Mouse (Mus musculus) small intestine, adult 2 months (tissue): ENCODE measurements around the gene Pla2g12b. TPM values are rescaled to one million over a fixed set of nuclear protein-coding genes. Genes with fewer than 3 reads are reported as not detected.

Experiments used
- H3K27ac ChIP-seq: fragments of 200-500 bp; 2 replicates; pipeline ENCODE4 v1.5.1; 2012; ENCODE audit warnings: low read depth, low read length, control low read depth, inconsistent platforms; ENCODE audit not compliant: insufficient read depth
- H3K27me3 ChIP-seq: fragments of 200-500 bp; 2 replicates; pipeline ENCODE4 v1.6.1; 2012; ENCODE audit warnings: mild to moderate bottlenecking, moderate library complexity, low read length, inconsistent platforms; ENCODE audit not compliant: control insufficient read depth, insufficient read depth
- H3K36me3 ChIP-seq: fragments of 200-500 bp; 2 replicates; pipeline ENCODE4 v1.6.1; 2012; ENCODE audit warnings: mild to moderate bottlenecking, low read length, control low read depth, inconsistent platforms; ENCODE audit not compliant: control insufficient read depth, insufficient read depth
- H3K4me1 ChIP-seq: fragments of 200-500 bp; 2 replicates; pipeline ENCODE4 v1.6.1; 2012; ENCODE audit warnings: low read length, inconsistent platforms, mixed read lengths; ENCODE audit not compliant: control insufficient read depth, insufficient read depth, insufficient read length
- H3K4me3 ChIP-seq: fragments of 200-500 bp; 2 replicates; pipeline ENCODE4 v1.5.1; 2012; ENCODE audit warnings: low read depth, mild to moderate bottlenecking, control low read depth, inconsistent platforms, low read length, moderate library complexity
- CTCF ChIP-seq: fragments of 200-500 bp; IDR thresholded peaks from 2 replicates; pipeline ENCODE4 v1.5.1; 2012; ENCODE audit warnings: low read depth, mild to moderate bottlenecking, control low read depth, inconsistent platforms, low read length, moderate library complexity, mixed read lengths; ENCODE audit not compliant: insufficient replicate concordance, insufficient read length; ENCODE audit errors: extremely low read depth
- POLR2A ChIP-seq: fragments of 200-500 bp; IDR thresholded peaks from 2 replicates; pipeline ENCODE4 v1.6.1; 2012; ENCODE audit warnings: low read depth, mild to moderate bottlenecking, control low read depth, inconsistent platforms, low read length, moderate library complexity
- WGBS: fragments of 180-500 bp; shearing (Covaris S2); methylation state at CpG from one replicate; pipeline ENCODE4 v1.1.7; 2018; 5-methylcytosine and 5-hydroxymethylcytosine counted together
- polyA plus RNA-seq: library from polyadenylated mRNA; depleted of rRNA; stranded (reverse); fragments of >200 nt; gene quantifications from 2 replicates; pipeline ENCODE4 v1.2.3, GENCODE M21; 2012

Gene Pla2g12b
- polyA plus RNA-seq, 1 experiment: 92.7 TPM

- Histone ChIP-seq H3K27me3 (no peaks in the 10 kb centered on the region), H3K4me3 (no peak overlapping the region), H3K27ac (no peak overlapping the region), H3K36me3 (peaks cover 6% of the 10 kb centered on the region), H3K4me1 (no peaks in the 10 kb centered on the region; the same call in 1 of the 2 replicates)
- WGBS: 96% methylated on average over 4 of the region's 4 CpGs
- TF ChIP-seq POLR2A: no peak
- no peak for TF ChIP-seq CTCF
These were observed 36.7 kb upstream of the Pla2g12b start for GRCm38 (mm10) chr10:59366746-59367145.

- WGBS: 71% methylated on average over 4 of the region's 4 CpGs
These were observed 36.3 kb upstream of the Pla2g12b start for GRCm38 (mm10) chr10:59367206-59367605.

GRCm38 (mm10) chr10:59368729-59369128 lies 34.7 kb upstream of the Pla2g12b start:
- TF ChIP-seq CTCF (no peak), POLR2A (no peak)
- H3K27me3 ChIP-seq: no peaks in the 10 kb centered on the region
- H3K4me1 ChIP-seq: no peaks in the 10 kb centered on the region; the same call in 1 of the 2 replicates
- 87% methylated on average over 8 of the region's 8 CpGs for WGBS
- H3K27ac ChIP-seq: no peak overlapping the region
- peaks cover 6% of the 10 kb centered on the region for H3K36me3 ChIP-seq
- no peak overlapping the region for H3K4me3 ChIP-seq

More at GRCm38 (mm10) chr10:59367206-59367605, 36.3 kb upstream of the Pla2g12b start:
- TF ChIP-seq CTCF: no peak
- no peak for TF ChIP-seq POLR2A
- no peak overlapping the region for H3K4me3 ChIP-seq
- H3K27me3 ChIP-seq: no peaks in the 10 kb centered on the region
- no peaks in the 10 kb centered on the region; the same call in 1 of the 2 replicates for H3K4me1 ChIP-seq
- H3K27ac ChIP-seq: no peak overlapping the region
- peaks cover 6% of the 10 kb centered on the region for H3K36me3 ChIP-seq

- Histone ChIP-seq H3K4me3 (no peak overlapping the region), H3K36me3 (peaks cover 6% of the 10 kb centered on the region), H3K4me1 (no peaks in the 10 kb centered on the region; the same call in 1 of the 2 replicates), H3K27ac (no peak overlapping the region), H3K27me3 (no peaks in the 10 kb centered on the region)
- no peak for TF ChIP-seq CTCF
- no peak for TF ChIP-seq POLR2A
- 84% methylated on average over 9 of the region's 9 CpGs for WGBS
These were observed 34.0 kb upstream of the Pla2g12b start for GRCm38 (mm10) chr10:59369426-59369825.

GRCm38 (mm10) chr10:59377906-59378305 lies 25.6 kb upstream of the Pla2g12b start:
- TF ChIP-seq POLR2A (no peak), CTCF (no peak)
- Histone ChIP-seq H3K27me3 (no peaks in the 10 kb centered on the region), H3K27ac (no peak overlapping the region), H3K4me3 (no peak overlapping the region), H3K36me3 (no peaks in the 10 kb centered on the region), H3K4me1 (no peaks in the 10 kb centered on the region; the same call in 1 of the 2 replicates)
- WGBS: 50% methylated on average over 10 of the region's 10 CpGs

- WGBS: 93% methylated on average over 4 of the region's 4 CpGs
- Histone ChIP-seq H3K27ac (no peak overlapping the region), H3K4me1 (no peaks in the 10 kb centered on the region; the same call in 1 of the 2 replicates), H3K36me3 (no peaks in the 10 kb centered on the region), H3K27me3 (no peaks in the 10 kb centered on the region), H3K4me3 (no peak overlapping the region)
- TF ChIP-seq POLR2A: no peak
- TF ChIP-seq CTCF: peak; percentile 27; the same call in 1 of the 2 replicates
These were observed 24.7 kb upstream of the Pla2g12b start for GRCm38 (mm10) chr10:59378728-59379127.

- Histone ChIP-seq H3K4me3 (no peak overlapping the region), H3K27me3 (no peaks in the 10 kb centered on the region), H3K4me1 (no peaks in the 10 kb centered on the region; the same call in 1 of the 2 replicates), H3K27ac (no peak overlapping the region), H3K36me3 (no peaks in the 10 kb centered on the region)
- TF ChIP-seq POLR2A (no peak), CTCF (no peak)
- WGBS: 39% methylated on average over 3 of the region's 3 CpGs
These were observed 23.5 kb upstream of the Pla2g12b start for GRCm38 (mm10) chr10:59379927-59380326.
